Mouse (Mus musculus) cortical plate, adult 2 months (tissue): Measurements from ENCODE around the gene Tac1.

ENCODE experiments used
- CTCF ChIP-seq: fragments of 200-500 bp; IDR thresholded peaks from 2 replicates; pipeline ENCODE4 v1.5.1; 2011; ENCODE audit warnings: mild to moderate bottlenecking, control low read depth, low read length; ENCODE audit not compliant: insufficient read depth; ENCODE audit errors: extremely low read depth
- POLR2A ChIP-seq: fragments of 200-500 bp; IDR thresholded peaks from 2 replicates; pipeline ENCODE4 v1.6.1; 2011; ENCODE audit warnings: mild to moderate bottlenecking, low read length, control low read depth; ENCODE audit not compliant: insufficient read depth; ENCODE audit errors: extremely low read depth

- TF ChIP-seq CTCF (no peak), POLR2A (no peak)
These were observed 16.5 kb downstream of the Tac1 start for GRCm38 (mm10) chr6:7571144-7571543.
